Mouse (Mus musculus) testis, adult 2 months (tissue): Measurements from ENCODE around the gene Gsc2. TPM values are rescaled to one million over a fixed set of nuclear protein-coding genes. Genes with fewer than 3 reads are reported as not detected.
A peak's percentile ranks its signal among the peaks of the same experiment; 100 is the strongest.
"Not testable (repeated sequence)": the region's sequence is repeated elsewhere in the genome, so short reads cannot be mapped to it uniquely, and the experiment has no call there.

Experiments
- H3K27ac ChIP-seq: fragments of 200-500 bp; 2 replicates; pipeline ENCODE4 v1.5.1; 2012; ENCODE audit warnings: low read depth, low read length; ENCODE audit not compliant: control insufficient read depth, insufficient read depth
- H3K27me3 ChIP-seq: fragments of 200-500 bp; 2 replicates; pipeline ENCODE4 v1.6.1; 2012; ENCODE audit warnings: mild to moderate bottlenecking, low read length, moderate library complexity; ENCODE audit not compliant: control insufficient read depth, insufficient read depth
- H3K36me3 ChIP-seq: fragments of 200-500 bp; 2 replicates; pipeline ENCODE4 v1.6.1; 2012; ENCODE audit warnings: mild to moderate bottlenecking, low read length; ENCODE audit not compliant: control insufficient read depth, insufficient read depth
- H3K4me1 ChIP-seq: fragments of 200-500 bp; 2 replicates; pipeline ENCODE4 v1.6.1; 2012; ENCODE audit warnings: low read length; ENCODE audit not compliant: control insufficient read depth, insufficient read depth
- H3K4me3 ChIP-seq: fragments of 200-500 bp; 2 replicates; pipeline ENCODE4 v1.5.1; 2012; ENCODE audit warnings: low read depth, mild to moderate bottlenecking, low read length, moderate library complexity, mixed read lengths; ENCODE audit not compliant: control insufficient read depth
- CTCF ChIP-seq: fragments of 200-500 bp; IDR thresholded peaks from 2 replicates; pipeline ENCODE4 v1.5.1; 2012; ENCODE audit warnings: low read depth, mild to moderate bottlenecking, inconsistent platforms, low read length, moderate library complexity; ENCODE audit not compliant: control insufficient read depth, insufficient read depth, insufficient replicate concordance
- POLR2A ChIP-seq: fragments of 200-500 bp; IDR thresholded peaks from 2 replicates; pipeline ENCODE4 v1.6.1; 2012; ENCODE audit warnings: low read depth, mild to moderate bottlenecking, inconsistent platforms, low read length, moderate library complexity; ENCODE audit not compliant: control insufficient read depth
- polyA plus RNA-seq: library from polyadenylated mRNA; depleted of rRNA; stranded (reverse); fragments of >200 nt; gene quantifications from 2 replicates; pipeline ENCODE4 v1.2.3, GENCODE M21; 2012; rRNA removed

Gsc2 gene
- polyA plus RNA-seq, result 7.7 and 8.9 TPM in 2 replicates

DNA sequence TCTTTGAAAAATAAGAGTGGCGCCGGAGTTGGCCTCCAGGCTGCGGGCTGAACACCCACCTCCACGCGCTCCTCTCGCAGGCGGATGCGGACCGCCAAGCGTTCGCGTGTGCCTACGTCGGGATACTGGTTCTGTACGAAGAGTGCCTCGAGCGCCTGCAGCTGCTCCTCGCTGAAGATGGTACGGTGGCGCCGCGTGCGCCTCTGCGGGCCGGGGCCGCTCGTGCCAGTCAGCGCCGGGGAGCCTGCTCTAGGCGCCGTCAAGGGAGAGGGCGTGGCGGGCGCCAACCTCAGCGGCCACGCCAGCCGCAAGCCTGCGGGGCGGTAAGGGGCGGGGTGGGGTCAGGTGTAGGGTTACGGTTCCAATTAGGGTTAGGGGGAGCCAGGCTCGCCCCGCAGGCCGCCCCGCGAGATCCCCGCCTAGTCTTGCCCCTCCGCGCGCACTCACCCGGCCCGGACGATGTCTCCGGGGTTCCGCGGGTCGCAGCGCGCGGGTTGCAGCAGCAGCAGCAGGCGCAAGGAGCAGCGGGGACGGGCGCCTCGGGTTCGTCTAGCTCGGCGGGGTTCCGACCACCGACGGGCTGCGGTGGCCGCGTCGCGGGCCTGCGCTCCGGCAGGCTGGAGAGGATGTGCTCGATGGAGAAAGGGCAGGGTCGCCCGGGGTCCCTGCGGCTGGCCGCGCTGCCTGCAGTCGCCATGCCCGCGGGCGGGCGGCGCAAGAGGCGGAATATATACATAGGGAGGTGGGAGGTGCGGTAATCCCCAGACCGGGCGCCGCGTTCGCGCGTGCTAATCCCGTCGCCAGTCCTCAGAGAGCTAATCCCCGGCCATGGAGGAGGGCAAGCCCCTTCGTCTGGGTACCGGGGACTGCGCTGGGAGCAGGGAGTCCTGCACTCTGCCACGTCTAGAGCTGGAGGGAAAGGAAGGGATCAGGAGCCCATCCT, at the start of gene Gsc2:
Gsc2 (minus strand) TSS at position 753 of the 943 bp plus-strand sequence.
- peaks cover 19% of the 10 kb centered on the region for H3K4me1 ChIP-seq
- TF ChIP-seq CTCF (no peak), POLR2A (no peak)
- H3K4me3 ChIP-seq, result peak within 1 kb of the TSS; percentile 25
- no peak within 1 kb of the TSS for H3K27ac ChIP-seq
- H3K36me3 ChIP-seq, result no peaks in the 10 kb centered on the region
- no peaks in the 10 kb centered on the region for H3K27me3 ChIP-seq

DNA sequence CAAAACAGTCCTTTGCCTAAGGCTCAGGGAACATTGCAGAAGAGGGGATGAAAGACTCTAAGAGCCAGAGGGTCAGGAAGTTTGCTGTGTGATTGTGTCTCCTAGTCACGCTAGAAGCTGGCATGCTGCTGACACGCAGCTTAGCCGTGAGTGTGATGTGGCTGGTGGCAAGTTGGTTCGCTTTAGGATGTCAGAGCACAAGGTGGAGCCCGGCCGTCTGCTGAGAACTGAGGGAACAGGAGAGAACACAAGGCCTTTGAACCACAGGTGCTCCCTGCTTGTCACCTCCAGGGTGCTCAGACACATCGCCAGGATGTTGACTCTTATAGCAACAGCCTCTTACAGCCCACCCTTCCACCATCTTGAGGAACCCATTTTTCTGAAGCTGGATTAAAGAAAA, 47.2 kb upstream of the Gsc2 start:
- TF ChIP-seq CTCF (no peak), POLR2A (no peak)
- Histone ChIP-seq H3K27ac (no peak overlapping the region), H3K27me3 (no peaks in the 10 kb centered on the region), H3K4me1 (no peaks in the 10 kb centered on the region), H3K4me3 (no peak overlapping the region), H3K36me3 (no peaks in the 10 kb centered on the region)

DNA sequence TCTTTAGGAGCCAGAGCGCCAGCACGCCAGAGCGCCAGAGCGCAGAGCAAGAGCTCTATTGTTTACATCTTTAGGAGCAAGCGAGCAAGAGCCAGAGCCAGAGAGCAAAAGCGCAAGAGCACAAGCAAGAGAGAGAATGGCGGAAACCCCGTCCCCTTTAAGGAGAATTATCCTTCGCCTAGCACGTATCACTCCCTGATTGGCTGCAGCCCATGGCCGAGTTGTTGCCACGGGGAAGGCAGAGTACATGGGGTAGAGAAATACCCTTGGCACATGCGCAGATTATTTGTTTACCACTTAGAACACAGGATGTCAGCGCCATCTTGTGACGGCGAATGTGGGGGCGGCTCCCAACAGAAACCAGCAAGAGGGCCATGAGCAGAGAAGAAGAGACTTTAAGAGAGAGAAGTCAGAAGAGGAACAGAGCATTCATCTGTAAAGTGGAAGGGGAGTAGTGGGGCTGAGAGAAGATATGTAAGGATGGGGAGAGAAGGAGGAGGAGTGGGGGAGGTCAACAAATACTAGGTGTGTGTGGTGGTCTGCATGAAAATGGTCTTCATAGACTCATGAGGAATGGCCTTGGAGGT, 41.3 kb upstream of the Gsc2 start:
- not testable (repeated sequence) for H3K27ac ChIP-seq, H3K4me3 ChIP-seq, H3K27me3 ChIP-seq, H3K36me3 ChIP-seq, H3K4me1 ChIP-seq

DNA sequence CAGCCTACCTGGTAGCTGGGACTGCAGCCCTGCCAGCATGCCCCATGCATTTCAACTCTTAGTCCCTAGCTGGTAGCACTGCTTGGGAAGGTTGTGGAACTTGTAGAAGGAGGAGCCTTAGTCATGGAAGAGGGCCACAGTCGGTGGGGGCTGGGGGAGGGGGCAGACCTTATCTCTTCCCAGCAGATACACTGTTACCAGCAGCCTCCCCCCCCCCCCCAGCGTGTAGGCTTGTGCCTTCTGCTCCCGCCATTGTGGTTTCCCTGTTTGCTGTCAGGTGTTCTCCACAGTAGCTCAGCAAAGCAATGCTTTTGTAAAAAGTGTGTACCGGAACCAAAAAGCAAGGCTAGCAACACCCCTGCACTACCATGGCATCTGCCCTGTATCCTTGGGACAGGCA, 36.8 kb upstream of the Gsc2 start:
- no peak overlapping the region for H3K4me3 ChIP-seq
- no peak overlapping the region for H3K27ac ChIP-seq
- no peaks in the 10 kb centered on the region for H3K27me3 ChIP-seq
- no peaks in the 10 kb centered on the region for H3K36me3 ChIP-seq
- no peak for TF ChIP-seq CTCF
- no peak for TF ChIP-seq POLR2A
- H3K4me1 ChIP-seq, result no peaks in the 10 kb centered on the region

DNA sequence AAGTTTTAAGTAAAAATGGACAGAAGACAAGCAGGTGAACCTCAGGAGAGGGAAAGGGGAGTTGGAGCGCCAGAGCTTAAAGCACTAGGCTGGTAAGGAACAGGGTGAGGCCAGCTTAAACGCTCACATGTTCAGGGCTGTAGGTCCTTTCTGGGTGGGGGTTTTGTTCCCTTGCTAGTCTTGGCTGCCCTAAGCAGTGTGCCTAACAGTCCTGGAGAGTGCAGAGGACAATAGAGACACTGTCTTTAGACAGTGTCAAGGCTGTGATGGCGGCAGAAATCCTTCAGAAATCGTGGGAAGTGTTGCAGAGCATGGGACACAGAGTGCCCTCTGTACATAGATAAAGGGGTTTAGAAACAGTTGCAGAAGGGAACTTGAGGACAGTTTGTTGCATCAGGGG, 35.2 kb upstream of the Gsc2 start:
- no peak overlapping the region for H3K4me3 ChIP-seq
- H3K36me3 ChIP-seq, result no peaks in the 10 kb centered on the region
- peak overlapping the region; percentile 1; the same call in 1 of the 2 replicates for H3K27ac ChIP-seq
- H3K27me3 ChIP-seq, result no peaks in the 10 kb centered on the region
- no peaks in the 10 kb centered on the region for H3K4me1 ChIP-seq
- TF ChIP-seq CTCF (no peak), POLR2A (no peak)

DNA sequence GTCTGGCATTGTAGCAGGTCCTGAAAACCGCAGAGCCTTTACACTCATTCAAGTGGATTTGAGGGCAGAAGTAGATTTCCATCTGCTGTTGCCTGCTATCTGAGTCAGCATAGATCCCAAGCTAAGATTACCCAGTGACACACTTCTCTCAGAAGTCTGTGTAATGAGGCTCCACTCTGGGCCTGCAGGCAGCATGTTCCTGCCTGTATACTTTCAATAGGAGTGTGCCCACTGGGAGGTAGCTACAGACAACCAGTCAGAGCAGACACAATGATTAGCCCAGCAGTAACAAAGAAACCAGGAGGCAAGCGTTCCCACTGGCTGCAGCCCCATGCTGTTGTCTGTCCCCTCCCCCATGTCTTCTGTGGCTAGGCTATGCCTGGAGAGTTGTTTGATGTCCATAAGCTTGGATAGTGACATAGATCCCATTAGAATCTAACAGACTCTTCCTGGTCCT, 34.6 kb upstream of the Gsc2 start:
- TF ChIP-seq POLR2A (no peak), CTCF (no peak)
- H3K27me3 ChIP-seq, result no peaks in the 10 kb centered on the region
- peak overlapping the region; percentile 1 for H3K27ac ChIP-seq
- H3K36me3 ChIP-seq, result no peaks in the 10 kb centered on the region
- H3K4me3 ChIP-seq, result no peak overlapping the region
- H3K4me1 ChIP-seq, result no peaks in the 10 kb centered on the region

DNA sequence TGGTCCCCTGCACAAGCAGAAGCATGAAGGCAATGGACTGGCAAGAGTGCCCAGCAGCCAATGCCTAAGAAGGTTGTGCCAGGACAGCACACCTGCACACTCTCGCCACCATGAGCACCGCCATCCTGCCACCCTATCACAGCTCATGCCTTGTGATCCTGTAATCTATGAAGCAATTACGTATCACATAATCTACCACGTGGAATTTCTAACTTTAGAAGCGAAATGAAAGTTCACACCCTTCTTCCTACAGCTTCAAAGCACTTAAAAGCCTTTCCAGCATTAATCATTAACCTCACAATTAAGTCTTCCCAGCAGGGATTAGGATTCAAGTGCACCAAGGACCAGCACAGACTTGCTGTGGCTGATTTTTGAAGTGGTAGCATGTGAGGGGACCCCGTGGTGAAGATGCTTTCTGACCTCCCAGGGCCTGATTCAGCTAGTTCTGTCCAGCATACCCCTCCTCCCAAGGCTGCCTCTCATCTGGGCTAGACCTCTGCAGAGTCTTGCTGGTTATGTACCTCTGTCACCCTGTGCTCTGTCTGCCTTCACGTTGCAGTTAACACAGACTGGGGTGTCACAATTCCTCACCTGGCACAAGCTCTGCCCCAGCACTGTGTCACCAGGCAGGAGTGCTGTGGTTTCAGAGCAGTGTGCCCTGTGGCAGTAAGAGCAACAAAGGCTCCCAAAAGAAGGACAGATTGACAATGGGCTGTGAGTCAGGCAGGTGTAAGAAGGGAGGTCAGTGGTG, 30.4 kb upstream of the Gsc2 start:
- no peaks in the 10 kb centered on the region for H3K36me3 ChIP-seq
- no peaks in the 10 kb centered on the region for H3K27me3 ChIP-seq
- TF ChIP-seq POLR2A (no peak), CTCF (no peak)
- H3K27ac ChIP-seq, result no peak overlapping the region
- H3K4me3 ChIP-seq, result no peak overlapping the region
- H3K4me1 ChIP-seq, result no peaks in the 10 kb centered on the region
